Mouse (Mus musculus) liver, embryonic 14.5 days (tissue): Measurements from ENCODE around the gene Elk3. TPM values are rescaled to one million over a fixed set of nuclear protein-coding genes. Genes with fewer than 3 reads are reported as not detected.

ENCODE experiments used
- ATAC-seq: fragments of 200-750 bp; cut with Nextera tagmentation; 2 replicates; pipeline ENCODE4 v1.8.0; 2017; ENCODE audit warnings: moderate number of reproducible peaks, mild to moderate bottlenecking, moderate library complexity; ENCODE audit not compliant: insufficient read depth
- DNase-seq, 3 experiments: peaks; one replicate each; pipeline ENCODE4 v3.0.0-alpha.2; 2012 to 2013; ENCODE audit warnings: low read depth in 3 of 3, low spot score in 3 of 3
- H3K27ac ChIP-seq: fragments of 300-500 bp; sonication (generic); 2 replicates; pipeline ENCODE4 v1.5.1; 2014; ENCODE audit warnings: moderate library complexity, mild to moderate bottlenecking, control low read depth, inconsistent platforms
- H3K27me3 ChIP-seq: fragments of 300-500 bp; sonication (generic); 2 replicates; pipeline ENCODE4 v1.6.1; 2014; ENCODE audit warnings: mild to moderate bottlenecking, low read length, moderate library complexity; ENCODE audit not compliant: control insufficient read depth, insufficient read depth
- H3K36me3 ChIP-seq: fragments of 300-500 bp; sonication (generic); replicated peaks from 2 replicates; pipeline ENCODE4 v1.6.1; 2014; ENCODE audit warnings: low read depth; ENCODE audit not compliant: control insufficient read depth, insufficient read depth
- H3K4me1 ChIP-seq, 2 experiments: fragments of 200-500 bp in 1 of 2; fragments of 300-500 bp in 1 of 2; sonication (generic) in 1 of 2; replicated peaks; 2 replicates each; pipeline ENCODE4 v1.6.1; 2012 to 2014; ENCODE audit warnings: antibody characterized with exemption in 1 of 2, inconsistent platforms in 1 of 2, low read length in 1 of 2; ENCODE audit not compliant: control insufficient read depth in 2 of 2, insufficient read depth in 2 of 2
- H3K4me2 ChIP-seq: fragments of 300-500 bp; sonication (generic); 2 replicates; pipeline ENCODE4 v1.6.1; 2014; ENCODE audit warnings: low read depth, mild to moderate bottlenecking, control low read depth, moderate library complexity
- H3K4me3 ChIP-seq, 2 experiments: fragments of 200-500 bp in 1 of 2; fragments of 300-500 bp in 1 of 2; sonication (generic) in 1 of 2; 2 replicates each; pipeline ENCODE4 v1.5.1; 2012 to 2014; ENCODE audit warnings: low read depth in 2 of 2, low read length in 2 of 2, mild to moderate bottlenecking in 2 of 2, control low read depth in 1 of 2, inconsistent platforms in 1 of 2, moderate library complexity in 1 of 2; ENCODE audit not compliant: insufficient read depth in 1 of 2
- H3K9ac ChIP-seq: fragments of 300-500 bp; sonication (generic); replicated peaks from 2 replicates; pipeline ENCODE4 v1.6.1; 2014; ENCODE audit warnings: mild to moderate bottlenecking, control low read depth, moderate library complexity
- H3K9me3 ChIP-seq: fragments of 300-500 bp; sonication (generic); 2 replicates; pipeline ENCODE4 v1.6.1; 2016; ENCODE audit warnings: low read length, mixed read lengths; ENCODE audit not compliant: control insufficient read depth
- CTCF ChIP-seq: IDR thresholded peaks from 2 replicates; pipeline ENCODE4 v1.5.1; 2016; ENCODE audit warnings: antibody characterized with exemption, low read depth, control low read depth
- EP300 ChIP-seq: IDR thresholded peaks from 2 replicates; pipeline ENCODE4 v1.6.1; 2016; ENCODE audit warnings: antibody characterized with exemption, low read depth
- WGBS: fragments of 180-500 bp; shearing (Covaris S2); extraction: QIAGEN DNeasy Blood & Tissue Kit; methylation state at CpG from one replicate; pipeline ENCODE4 v1.1.7; 2014; ENCODE audit not compliant: insufficient replicate concordance; 5-methylcytosine and 5-hydroxymethylcytosine counted together
- polyA plus RNA-seq, 2 experiments: library from polyadenylated mRNA; depleted of rRNA in 1 of 2; stranded (reverse) in 1 of 2; unstranded in 1 of 2; fragments of >200 nt; fragmentation: Nextera tagmentation in 1 of 2; extraction: Ambion mirVana in 1 of 2; gene quantifications; 2 replicates each; pipeline versions ENCODE4 v1.2.1 to v1.2.3; 2012 to 2014

Elk3 gene
- polyA plus RNA-seq, 2 experiments: 4.0 to 4.6 TPM

DNA sequence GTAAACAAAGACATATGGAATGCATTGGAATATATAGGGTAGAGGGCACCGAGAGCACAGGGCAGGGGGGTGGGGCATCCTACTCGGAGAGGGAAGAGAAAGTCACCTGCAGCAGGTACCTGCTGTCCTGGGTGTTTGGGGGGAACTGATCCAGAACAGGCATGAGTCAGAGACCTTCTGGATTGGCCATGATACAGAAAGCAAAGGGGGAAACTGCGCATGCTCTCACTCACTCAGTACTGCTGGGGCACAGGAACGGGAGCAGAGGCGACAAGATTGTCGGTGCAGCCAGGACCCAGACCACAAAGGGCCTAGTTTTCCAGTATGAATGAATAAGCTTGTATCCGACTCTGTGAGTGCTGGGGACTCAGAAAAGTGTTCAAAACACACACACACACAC is 36.5 kb upstream of the Elk3 start:
- WGBS: 53% methylated on average over 7 of the region's 7 CpGs
- Histone ChIP-seq H3K27ac (no peak overlapping the region), H3K4me1 (no peaks in the 10 kb centered on the region), H3K4me3 (no peak overlapping the region), H3K36me3 (no peaks in the 10 kb centered on the region), H3K9me3 (no peaks in the 10 kb centered on the region), H3K9ac (no peak overlapping the region), H3K27me3 (no peaks in the 10 kb centered on the region), H3K4me2 (no peak overlapping the region)
- ATAC-seq (no peak), DNase-seq (no peak)
- TF ChIP-seq CTCF (no peak), EP300 (no peak)

GRCm38 (mm10) chr10:93346208-93346936 is 35.4 kb upstream of the Elk3 start:
- H3K27ac ChIP-seq: no peak overlapping the region
- no peaks in the 10 kb centered on the region for H3K9me3 ChIP-seq
- no peaks in the 10 kb centered on the region for H3K36me3 ChIP-seq
- no peaks in the 10 kb centered on the region for H3K4me1 ChIP-seq
- H3K4me3 ChIP-seq: no peak overlapping the region
- TF ChIP-seq EP300 (no peak), CTCF (no peak)
- no peak overlapping the region for H3K9ac ChIP-seq
- DNase-seq (no peak), ATAC-seq (no peak)
- no peak overlapping the region for H3K4me2 ChIP-seq
- no peaks in the 10 kb centered on the region for H3K27me3 ChIP-seq
- WGBS: 54% methylated on average over 9 of the region's 9 CpGs

GRCm38 (mm10) chr10:93345497-93345896 is 34.6 kb upstream of the Elk3 start:
- WGBS: 43% methylated on average over 2 of the region's 2 CpGs
- no peak overlapping the region for H3K4me3 ChIP-seq
- ATAC-seq (no peak), DNase-seq (no peak)
- no peak overlapping the region for H3K27ac ChIP-seq
- no peaks in the 10 kb centered on the region for H3K4me1 ChIP-seq
- TF ChIP-seq CTCF (no peak), EP300 (no peak)
- no peak overlapping the region for H3K4me2 ChIP-seq
- H3K9me3 ChIP-seq: no peaks in the 10 kb centered on the region
- H3K36me3 ChIP-seq: no peaks in the 10 kb centered on the region
- H3K9ac ChIP-seq: no peak overlapping the region
- H3K27me3 ChIP-seq: no peaks in the 10 kb centered on the region

DNA sequence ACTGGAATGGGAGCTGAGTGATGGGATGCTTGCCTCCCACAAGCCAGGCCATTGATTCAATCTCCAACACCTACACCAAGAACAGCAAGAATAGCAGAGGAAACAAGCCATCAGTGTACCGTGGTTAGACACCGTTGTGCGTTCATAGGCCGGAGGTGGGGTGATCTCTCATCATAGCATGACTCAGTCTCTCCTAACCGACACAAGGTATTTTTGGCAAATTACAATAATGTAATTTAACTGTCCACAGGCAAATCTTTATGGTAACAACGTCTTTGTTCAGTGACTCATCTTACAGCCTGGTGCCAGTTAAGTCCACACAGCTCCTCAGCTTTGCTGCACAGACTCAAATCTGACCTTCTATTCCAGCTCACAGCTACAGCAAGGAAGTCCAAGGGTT is 32.5 kb upstream of the Elk3 start:
- TF ChIP-seq EP300: no peak
- 69% methylated on average over 6 of the region's 6 CpGs for WGBS
- Histone ChIP-seq H3K4me2 (no peak overlapping the region), H3K9me3 (no peaks in the 10 kb centered on the region), H3K27me3 (no peaks in the 10 kb centered on the region), H3K9ac (no peak overlapping the region), H3K4me3 (no peak overlapping the region), H3K4me1 (no peaks in the 10 kb centered on the region), H3K36me3 (no peaks in the 10 kb centered on the region), H3K27ac (no peak overlapping the region)
- ATAC-seq: no peak
- DNase-seq: no peak

GRCm38 (mm10) chr10:93342986-93343385 is 32.1 kb upstream of the Elk3 start:
- Histone ChIP-seq H3K27ac (no peak overlapping the region), H3K36me3 (no peaks in the 10 kb centered on the region), H3K9ac (no peak overlapping the region), H3K9me3 (no peaks in the 10 kb centered on the region), H3K4me3 (no peak overlapping the region), H3K27me3 (no peaks in the 10 kb centered on the region), H3K4me1 (no peaks in the 10 kb centered on the region), H3K4me2 (no peak overlapping the region)
- 56% methylated on average over 3 of the region's 3 CpGs for WGBS
- no peak for ATAC-seq
- DNase-seq: no peak
- TF ChIP-seq CTCF: no peak
